Mouse (Mus musculus) embryonic fibroblast, embryonic 13.5 days (primary cell): ENCODE results near the gene Col6a6.

Experiments
- CTCF ChIP-seq: IDR thresholded peaks from 2 replicates; pipeline ENCODE4 v1.5.1; 2011; ENCODE audit warnings: mild to moderate bottlenecking, control low read depth, low read length, moderate library complexity, borderline replicate concordance; ENCODE audit not compliant: insufficient read depth
- POLR2A ChIP-seq: IDR thresholded peaks from 2 replicates; pipeline ENCODE4 v1.6.1; 2011; ENCODE audit warnings: low read depth, mild to moderate bottlenecking, control low read depth, low read length, moderate library complexity

- TF ChIP-seq CTCF (no peak), POLR2A (no peak)
Observed at GRCm38 (mm10) chr9:105876124-105876523, 48.2 kb upstream of the Col6a6 start.
